Mouse (Mus musculus): ENCODE measurements around the gene Thbs3. TPM values are rescaled to one million over a fixed set of nuclear protein-coding genes. Genes with fewer than 3 reads are reported as not detected.
A peak's percentile ranks its signal among the peaks of the same experiment; 100 is the strongest.
"Not testable (repeated sequence)": the region's sequence is repeated elsewhere in the genome, so short reads cannot be mapped to it uniquely, and the experiment has no call there.

Gene Thbs3
- polyA plus RNA-seq, 1 experiment from 2014 or later = 84.2 TPM

DNA sequence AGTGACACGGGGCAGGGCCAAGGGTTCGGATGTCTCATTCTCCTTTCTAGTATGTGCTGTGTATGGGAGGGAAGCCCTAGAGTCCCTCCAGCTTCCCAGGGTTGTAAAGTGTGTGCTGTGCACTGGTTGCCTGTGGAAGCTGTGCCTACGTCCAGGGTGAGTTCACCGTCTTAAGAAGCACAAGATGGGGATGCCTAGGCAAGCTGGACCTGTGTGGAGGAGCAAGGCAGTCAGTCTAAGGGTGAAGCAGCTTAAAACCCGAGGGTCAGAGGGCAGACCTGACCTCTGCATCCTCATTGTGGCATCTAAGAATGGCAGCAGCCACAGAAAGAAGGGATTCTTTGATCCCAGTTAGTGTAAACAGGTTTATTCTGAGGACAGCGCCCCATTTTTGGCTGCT lies 6.2 kb upstream of the Thbs3 start:
- H3K9me3 ChIP-seq (ENCODE audit: control insufficient read depth, low read length) = no peaks in the 10 kb centered on the region
- H3K4me2 ChIP-seq (ENCODE audit: low read length) = no peak overlapping the region
- H3K36me3 ChIP-seq (ENCODE audit: control insufficient read depth, insufficient read depth) = peaks cover 24% of the 10 kb centered on the region
- peaks cover 5% of the 10 kb centered on the region for H3K4me1 ChIP-seq (replicated peaks; ENCODE audit: control insufficient read depth, insufficient read depth, low read length)
- no peak overlapping the region for H3K4me3 ChIP-seq (replicated peaks; ENCODE audit: low read length)
- no peaks in the 10 kb centered on the region for H3K27me3 ChIP-seq (replicated peaks; ENCODE audit: control insufficient read depth, insufficient read depth, low read length)
- no peak overlapping the region for H3K27ac ChIP-seq (ENCODE audit: low read length)
- 86% methylated on average over 6 of the region's 6 CpGs for WGBS
- ATAC-seq = no peak
- H3K9ac ChIP-seq (replicated peaks; ENCODE audit: low read depth, low read length) = no peak overlapping the region

DNA sequence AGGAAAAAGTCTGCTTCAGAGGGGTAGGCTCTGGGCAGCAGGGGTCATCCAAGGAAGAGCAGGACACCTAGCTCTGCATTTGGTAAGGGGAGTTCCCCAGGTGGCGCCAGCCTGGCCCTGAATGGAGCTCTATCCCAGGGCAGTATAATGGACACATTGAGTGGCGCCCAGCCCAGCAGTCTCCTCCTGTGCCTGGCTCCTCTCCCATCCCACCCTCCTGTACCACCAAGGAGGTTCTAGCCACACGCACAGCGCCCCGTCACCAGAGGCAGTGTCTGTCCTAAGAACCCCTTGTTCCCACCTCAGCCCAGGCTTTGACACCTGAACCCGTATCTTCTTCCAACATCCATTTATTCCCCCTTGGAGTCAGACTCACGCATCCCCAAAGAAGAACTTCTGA lies 5.2 kb upstream of the Thbs3 start:
- Histone ChIP-seq H3K9ac (replicated peaks; ENCODE audit: low read depth, low read length) (no peak overlapping the region), H3K27me3 (replicated peaks; ENCODE audit: control insufficient read depth, insufficient read depth, low read length) (no peaks in the 10 kb centered on the region), H3K4me3 (replicated peaks; ENCODE audit: low read length) (no peak overlapping the region), H3K9me3 (ENCODE audit: control insufficient read depth, low read length) (no peaks in the 10 kb centered on the region), H3K27ac (ENCODE audit: low read length) (no peak overlapping the region), H3K4me2 (ENCODE audit: low read length) (no peak overlapping the region), H3K36me3 (ENCODE audit: control insufficient read depth, insufficient read depth) (peaks cover 24% of the 10 kb centered on the region), H3K4me1 (replicated peaks; ENCODE audit: control insufficient read depth, insufficient read depth, low read length) (peaks cover 9% of the 10 kb centered on the region)
- 90% methylated on average over 7 of the region's 7 CpGs for WGBS
- no peak for ATAC-seq

DNA sequence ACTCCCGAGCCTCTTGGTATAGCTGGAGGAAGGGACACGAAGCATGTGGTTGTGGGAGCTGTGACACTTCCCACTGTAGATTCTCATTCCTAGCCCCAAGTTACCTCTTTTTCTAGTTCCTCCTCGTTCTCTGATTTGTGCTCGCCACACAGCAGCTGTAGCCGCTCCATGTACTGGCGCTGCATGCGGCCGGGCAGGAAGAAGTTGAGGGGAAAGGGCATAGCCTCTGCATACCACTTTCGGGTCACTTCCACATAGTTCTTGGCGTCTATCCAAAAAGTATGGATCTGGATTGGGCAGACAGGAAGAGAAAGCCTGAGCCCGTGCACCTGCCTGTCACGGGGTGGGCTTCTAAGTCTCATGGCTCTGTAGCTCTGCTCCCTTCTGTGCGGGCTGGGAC lies 4.8 kb upstream of the Thbs3 start:
- H3K4me1 ChIP-seq (replicated peaks; ENCODE audit: control insufficient read depth, insufficient read depth, low read length) = peaks cover 12% of the 10 kb centered on the region
- no peak overlapping the region for H3K27ac ChIP-seq (ENCODE audit: low read length)
- no peaks in the 10 kb centered on the region for H3K9me3 ChIP-seq (ENCODE audit: control insufficient read depth, low read length)
- H3K4me3 ChIP-seq (replicated peaks; ENCODE audit: low read length) = no peak overlapping the region
- peaks cover 24% of the 10 kb centered on the region for H3K36me3 ChIP-seq (ENCODE audit: control insufficient read depth, insufficient read depth)
- no peak for ATAC-seq
- H3K4me2 ChIP-seq (ENCODE audit: low read length) = no peak overlapping the region
- H3K27me3 ChIP-seq (replicated peaks; ENCODE audit: control insufficient read depth, insufficient read depth, low read length) = no peaks in the 10 kb centered on the region
- WGBS = 85% methylated on average over 13 of the region's 13 CpGs
- no peak overlapping the region for H3K9ac ChIP-seq (replicated peaks; ENCODE audit: low read depth, low read length)

- H3K4me2 ChIP-seq (ENCODE audit: low read length) = no peak overlapping the region
- WGBS = 92% methylated on average over 7 of the region's 7 CpGs
- H3K4me3 ChIP-seq (replicated peaks; ENCODE audit: low read length) = no peak overlapping the region
- no peak for ATAC-seq
- H3K27me3 ChIP-seq (replicated peaks; ENCODE audit: control insufficient read depth, insufficient read depth, low read length) = no peaks in the 10 kb centered on the region
- peaks cover 24% of the 10 kb centered on the region for H3K36me3 ChIP-seq (ENCODE audit: control insufficient read depth, insufficient read depth)
- no peaks in the 10 kb centered on the region for H3K9me3 ChIP-seq (ENCODE audit: control insufficient read depth, low read length)
- no peak overlapping the region for H3K9ac ChIP-seq (replicated peaks; ENCODE audit: low read depth, low read length)
- no peak overlapping the region for H3K27ac ChIP-seq (ENCODE audit: low read length)
- peaks cover 17% of the 10 kb centered on the region for H3K4me1 ChIP-seq (replicated peaks; ENCODE audit: control insufficient read depth, insufficient read depth, low read length)
Measured at GRCm38 (mm10) chr3:89210731-89211130, 4.2 kb upstream of the Thbs3 start.

GRCm38 (mm10) chr3:89213803-89214530 lies 1.0 kb upstream of the Thbs3 start:
- Histone ChIP-seq H3K9ac (replicated peaks; ENCODE audit: low read depth, low read length) (peak overlapping the region; percentile 80), H3K4me1 (replicated peaks; ENCODE audit: control insufficient read depth, insufficient read depth, low read length) (peaks cover 22% of the 10 kb centered on the region), H3K9me3 (ENCODE audit: control insufficient read depth, low read length) (no peaks in the 10 kb centered on the region), H3K27me3 (replicated peaks; ENCODE audit: control insufficient read depth, insufficient read depth, low read length) (no peaks in the 10 kb centered on the region), H3K4me3 (replicated peaks; ENCODE audit: low read length) (peak overlapping the region; percentile 82), H3K27ac (ENCODE audit: low read length) (peak overlapping the region; percentile 98), H3K4me2 (ENCODE audit: low read length) (peak overlapping the region; percentile 87), H3K36me3 (ENCODE audit: control insufficient read depth, insufficient read depth) (peaks cover 11% of the 10 kb centered on the region; the same call in 1 of the 2 replicates)
- peak; percentile 86 for ATAC-seq
- WGBS = under 1% methylated on average over 60 of the region's 69 CpGs

DNA sequence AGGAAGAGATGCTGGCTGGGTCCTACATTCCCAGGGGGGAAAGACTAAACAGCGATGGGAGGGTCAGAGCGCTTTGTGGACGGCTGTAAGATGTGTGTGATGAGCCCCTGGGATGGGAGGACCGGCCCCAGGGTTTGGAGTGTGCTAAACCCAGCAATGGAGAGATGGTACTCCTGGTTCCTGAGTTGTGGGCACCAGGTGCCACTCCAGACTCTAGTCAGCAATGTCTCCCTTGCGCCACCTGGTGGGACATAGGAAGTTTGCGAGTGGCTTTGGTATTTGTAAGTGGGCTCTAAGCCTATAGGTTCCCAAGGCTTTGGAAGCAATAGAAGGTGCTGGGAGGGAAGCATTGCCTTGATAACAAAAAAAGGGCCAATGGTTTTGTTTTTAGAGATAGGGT lies 873 bp downstream of the Thbs3 start:
- peak overlapping the region; percentile 98 for H3K27ac ChIP-seq (ENCODE audit: low read length)
- H3K36me3 ChIP-seq (ENCODE audit: control insufficient read depth, insufficient read depth) = no peaks in the 10 kb centered on the region
- peak overlapping the region; percentile 82 for H3K4me3 ChIP-seq (replicated peaks; ENCODE audit: low read length)
- ATAC-seq = peak; percentile 43
- no peaks in the 10 kb centered on the region for H3K9me3 ChIP-seq (ENCODE audit: control insufficient read depth, low read length)
- peaks cover 22% of the 10 kb centered on the region for H3K4me1 ChIP-seq (replicated peaks; ENCODE audit: control insufficient read depth, insufficient read depth, low read length)
- no peaks in the 10 kb centered on the region for H3K27me3 ChIP-seq (replicated peaks; ENCODE audit: control insufficient read depth, insufficient read depth, low read length)
- no peak overlapping the region; the same call in 1 of the 2 replicates for H3K9ac ChIP-seq (replicated peaks; ENCODE audit: low read depth, low read length)
- H3K4me2 ChIP-seq (ENCODE audit: low read length) = peak overlapping the region; percentile 87
- WGBS = 0% methylated on average over 6 of the region's 6 CpGs

- not testable (repeated sequence) for H3K36me3 ChIP-seq (ENCODE audit: control insufficient read depth, insufficient read depth); H3K27ac ChIP-seq (ENCODE audit: low read length); H3K4me3 ChIP-seq (replicated peaks; ENCODE audit: low read length); H3K4me2 ChIP-seq (ENCODE audit: low read length); H3K9ac ChIP-seq (replicated peaks; ENCODE audit: low read depth, low read length); H3K27me3 ChIP-seq (replicated peaks; ENCODE audit: control insufficient read depth, insufficient read depth, low read length); H3K9me3 ChIP-seq (ENCODE audit: control insufficient read depth, low read length); ATAC-seq
- WGBS = 72% methylated on average over 7 of the region's 7 CpGs
- H3K4me1 ChIP-seq (replicated peaks; ENCODE audit: control insufficient read depth, insufficient read depth, low read length) = peaks cover 22% of the 10 kb centered on the region
Measured at GRCm38 (mm10) chr3:89216407-89216806, 1.4 kb downstream of the Thbs3 start.

- no peak overlapping the region for H3K4me2 ChIP-seq (ENCODE audit: low read length)
- no peak overlapping the region for H3K27ac ChIP-seq (ENCODE audit: low read length)
- ATAC-seq = no peak
- no peaks in the 10 kb centered on the region for H3K9me3 ChIP-seq (ENCODE audit: control insufficient read depth, low read length)
- no peak overlapping the region for H3K9ac ChIP-seq (replicated peaks; ENCODE audit: low read depth, low read length)
- peaks cover 18% of the 10 kb centered on the region for H3K4me1 ChIP-seq (replicated peaks; ENCODE audit: control insufficient read depth, insufficient read depth, low read length)
- no peaks in the 10 kb centered on the region for H3K27me3 ChIP-seq (replicated peaks; ENCODE audit: control insufficient read depth, insufficient read depth, low read length)
- H3K4me3 ChIP-seq (replicated peaks; ENCODE audit: low read length) = no peak overlapping the region
- WGBS = 72% methylated on average over 1 of the region's 1 CpGs
- no peaks in the 10 kb centered on the region for H3K36me3 ChIP-seq (ENCODE audit: control insufficient read depth, insufficient read depth)
Measured at GRCm38 (mm10) chr3:89218271-89218670, 3.3 kb downstream of the Thbs3 start.

DNA sequence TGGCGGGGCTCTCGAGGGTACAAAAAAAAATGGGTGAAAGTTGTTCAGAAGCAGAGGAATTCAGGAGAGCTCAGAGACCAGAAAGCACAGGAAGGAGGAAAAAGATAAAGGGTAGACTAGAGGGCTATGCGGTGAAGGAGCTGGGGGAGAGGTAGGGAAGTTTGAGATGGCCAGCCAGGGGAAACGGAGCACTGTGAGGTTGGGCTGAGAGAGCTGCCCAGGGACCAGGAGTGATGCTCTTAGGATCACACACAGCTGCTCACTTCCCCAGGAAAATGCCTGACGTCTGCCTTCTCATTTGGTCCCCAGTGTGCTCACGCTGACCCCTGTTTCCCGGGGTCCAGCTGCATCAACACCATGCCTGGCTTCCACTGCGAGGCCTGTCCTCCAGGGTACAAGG lies 4.6 kb downstream of the Thbs3 start:
- 52% methylated on average over 8 of the region's 8 CpGs for WGBS
- ATAC-seq = no peak
- H3K4me3 ChIP-seq (replicated peaks; ENCODE audit: low read length) = no peak overlapping the region
- H3K27ac ChIP-seq (ENCODE audit: low read length) = no peak overlapping the region
- no peak overlapping the region for H3K9ac ChIP-seq (replicated peaks; ENCODE audit: low read depth, low read length)
- H3K4me2 ChIP-seq (ENCODE audit: low read length) = no peak overlapping the region
- no peaks in the 10 kb centered on the region for H3K27me3 ChIP-seq (replicated peaks; ENCODE audit: control insufficient read depth, insufficient read depth, low read length)
- no peaks in the 10 kb centered on the region for H3K36me3 ChIP-seq (ENCODE audit: control insufficient read depth, insufficient read depth)
- H3K9me3 ChIP-seq (ENCODE audit: control insufficient read depth, low read length) = no peaks in the 10 kb centered on the region
- H3K4me1 ChIP-seq (replicated peaks; ENCODE audit: control insufficient read depth, insufficient read depth, low read length) = peaks cover 29% of the 10 kb centered on the region

GRCm38 (mm10) chr3:89221167-89221566 lies 6.2 kb downstream of the Thbs3 start:
- no peak for ATAC-seq
- WGBS = 55% methylated on average over 5 of the region's 5 CpGs
- Histone ChIP-seq H3K4me3 (replicated peaks; ENCODE audit: low read length) (no peak overlapping the region), H3K36me3 (ENCODE audit: control insufficient read depth, insufficient read depth) (no peaks in the 10 kb centered on the region), H3K4me1 (replicated peaks; ENCODE audit: control insufficient read depth, insufficient read depth, low read length) (peaks cover 31% of the 10 kb centered on the region), H3K9me3 (ENCODE audit: control insufficient read depth, low read length) (no peaks in the 10 kb centered on the region), H3K27ac (ENCODE audit: low read length) (no peak overlapping the region), H3K9ac (replicated peaks; ENCODE audit: low read depth, low read length) (no peak overlapping the region), H3K4me2 (ENCODE audit: low read length) (no peak overlapping the region), H3K27me3 (replicated peaks; ENCODE audit: control insufficient read depth, insufficient read depth, low read length) (no peaks in the 10 kb centered on the region)

All from forebrain, embryonic 16.5 days (tissue).